Mouse (Mus musculus) midbrain, embryonic 14.5 days (tissue): Measurements from ENCODE around the gene Sec31a. TPM values are rescaled to one million over a fixed set of nuclear protein-coding genes. Genes with fewer than 3 reads are reported as not detected.
A peak's percentile ranks its signal among the peaks of the same experiment; 100 is the strongest.

Source experiments
- ATAC-seq: fragments of 200-750 bp; cut with Nextera tagmentation; 2 replicates; pipeline ENCODE4 v1.8.0; 2017; ENCODE audit warnings: moderate number of reproducible peaks, moderate library complexity; ENCODE audit not compliant: low FRiP score, low TSS enrichment
- DNase-seq: peaks from one replicate; pipeline ENCODE4 v3.0.0-alpha.2; 2015
- H3K27ac ChIP-seq: fragments of 300-500 bp; sonication (generic); replicated peaks from 2 replicates; pipeline ENCODE4 v1.5.1; 2014; ENCODE audit warnings: mild to moderate bottlenecking, low read depth, low read length, moderate library complexity
- H3K27me3 ChIP-seq: fragments of 300-500 bp; sonication (generic); 2 replicates; pipeline ENCODE4 v1.6.1; 2014; ENCODE audit warnings: low read length, control low read depth, mixed read lengths; ENCODE audit not compliant: control insufficient read depth, insufficient read depth
- H3K36me3 ChIP-seq: fragments of 300-500 bp; sonication (generic); 2 replicates; pipeline ENCODE4 v1.6.1; 2014; ENCODE audit warnings: low read length, control low read depth; ENCODE audit not compliant: control insufficient read depth, insufficient read depth
- H3K4me1 ChIP-seq: fragments of 300-500 bp; sonication (generic); 2 replicates; pipeline ENCODE4 v1.6.1; 2014; ENCODE audit warnings: mild to moderate bottlenecking, antibody characterized with exemption, low read length, control low read depth; ENCODE audit not compliant: control insufficient read depth, insufficient read depth
- H3K4me2 ChIP-seq: fragments of 300-500 bp; sonication (generic); 2 replicates; pipeline ENCODE4 v1.6.1; 2014; ENCODE audit warnings: mild to moderate bottlenecking, low read length, moderate library complexity
- H3K4me3 ChIP-seq: fragments of 300-500 bp; sonication (generic); replicated peaks from 2 replicates; pipeline ENCODE4 v1.5.1; 2014; ENCODE audit warnings: low read depth, low read length
- H3K9ac ChIP-seq: fragments of 300-500 bp; sonication (generic); replicated peaks from 2 replicates; pipeline ENCODE4 v1.6.1; 2014; ENCODE audit warnings: mild to moderate bottlenecking, low read length, moderate library complexity
- H3K9me3 ChIP-seq: fragments of 300-500 bp; sonication (generic); 2 replicates; pipeline ENCODE4 v1.6.1; 2016; ENCODE audit warnings: low read length, control low read depth, mixed read lengths; ENCODE audit not compliant: control insufficient read depth
- WGBS: fragments of 180-500 bp; shearing (Covaris S2); extraction: QIAGEN DNeasy Blood & Tissue Kit; methylation state at CpG from one replicate; pipeline ENCODE4 v1.1.7; 2014; 5-methylcytosine and 5-hydroxymethylcytosine counted together
- polyA plus RNA-seq: library from polyadenylated mRNA; unstranded; fragments of >200 nt; fragmentation: Nextera tagmentation; extraction: Ambion mirVana; gene quantifications from 2 replicates; pipeline ENCODE4 v1.2.1, GENCODE M21; 2014

Gene Sec31a
- polyA plus RNA-seq, 1 experiment from 2014 or later = 89.0 TPM

DNA sequence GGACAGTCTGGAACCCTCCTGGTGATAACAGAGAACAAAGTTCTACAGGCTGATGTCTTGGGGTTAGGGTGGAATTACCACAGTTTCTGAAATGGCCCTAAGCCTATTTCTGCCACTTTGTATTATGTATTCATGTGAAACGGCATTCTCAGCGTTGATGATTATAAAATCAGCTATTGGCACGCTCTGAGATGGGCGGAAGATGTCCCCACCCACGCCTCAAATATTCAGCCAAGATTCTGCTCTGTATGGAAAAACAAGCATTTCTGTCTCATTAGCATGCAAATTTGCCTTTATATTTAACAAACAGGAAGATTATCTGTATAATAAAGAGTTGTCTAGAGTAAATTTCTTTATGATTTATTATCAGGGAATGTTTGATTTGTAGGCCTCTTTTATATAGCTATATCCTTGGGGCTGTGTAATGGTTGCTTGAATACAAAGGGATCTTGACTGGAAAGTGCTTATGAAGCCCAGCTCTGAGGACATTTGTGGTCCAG lies 80.4 kb downstream of the Sec31a start:
- WGBS = 69% methylated on average over 5 of the region's 5 CpGs
- H3K27me3 ChIP-seq = no peaks in the 10 kb centered on the region

GRCm38 (mm10) chr5:100334686-100335085 lies 81.3 kb downstream of the Sec31a start:
- no peaks in the 10 kb centered on the region for H3K27me3 ChIP-seq
- DNase-seq (no peak), ATAC-seq (no peak)
- H3K36me3 ChIP-seq = no peaks in the 10 kb centered on the region
- 31% methylated on average over 6 of the region's 6 CpGs for WGBS
- no peaks in the 10 kb centered on the region for H3K9me3 ChIP-seq
- no peak overlapping the region for H3K9ac ChIP-seq
- H3K4me1 ChIP-seq = peaks cover 6% of the 10 kb centered on the region; the same call in 1 of the 2 replicates
- no peak overlapping the region for H3K4me2 ChIP-seq
- H3K4me3 ChIP-seq = no peak overlapping the region
- H3K27ac ChIP-seq = no peak overlapping the region

More for the DNA sequence above, 80.4 kb downstream of the Sec31a start:
- Histone ChIP-seq H3K9ac (no peak overlapping the region), H3K4me3 (no peak overlapping the region), H3K4me2 (no peak overlapping the region), H3K9me3 (no peaks in the 10 kb centered on the region), H3K4me1 (peaks cover 6% of the 10 kb centered on the region; the same call in 1 of the 2 replicates), H3K36me3 (no peaks in the 10 kb centered on the region), H3K27ac (no peak overlapping the region)
- ATAC-seq (no peak), DNase-seq (no peak)

DNA sequence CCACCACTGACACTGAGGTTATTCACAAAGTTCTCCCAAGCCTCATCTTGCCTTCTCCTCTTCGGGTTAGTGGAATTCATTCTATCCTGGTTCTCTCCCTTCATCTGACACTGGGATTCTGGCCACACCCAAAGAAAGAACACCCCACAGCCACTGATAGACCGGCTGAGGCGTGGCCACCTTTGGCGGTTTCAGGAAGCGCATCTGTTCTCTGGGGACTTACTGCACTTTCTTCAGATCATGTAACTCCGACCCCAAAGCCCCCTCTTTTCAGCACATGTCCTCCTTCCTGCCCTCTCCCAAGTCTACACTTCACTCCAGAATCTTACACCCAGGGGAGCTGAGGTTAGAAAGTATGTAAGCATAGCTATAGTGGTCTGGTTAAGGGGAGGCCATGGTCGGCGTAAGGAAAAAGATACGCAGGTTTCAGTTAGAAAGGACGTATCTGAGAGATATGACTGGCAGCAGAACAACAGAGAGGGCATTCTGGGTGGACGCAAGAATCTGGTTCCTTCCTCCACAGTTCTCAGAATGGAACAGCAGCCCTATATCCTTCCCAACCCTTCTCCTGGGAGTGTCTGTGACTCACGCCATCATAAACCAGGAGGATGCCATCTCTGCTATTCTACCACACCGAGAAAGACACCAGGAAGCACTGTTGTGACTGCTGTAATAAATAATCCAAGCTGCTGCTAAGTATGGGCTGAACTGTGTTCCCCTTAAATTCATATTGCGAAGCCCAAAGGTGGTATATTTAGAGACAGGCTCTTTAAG lies 82.2 kb downstream of the Sec31a start:
- Histone ChIP-seq H3K27me3 (no peaks in the 10 kb centered on the region), H3K9me3 (no peaks in the 10 kb centered on the region), H3K36me3 (no peaks in the 10 kb centered on the region), H3K4me3 (no peak overlapping the region), H3K9ac (no peak overlapping the region), H3K4me1 (peaks cover 6% of the 10 kb centered on the region; the same call in 1 of the 2 replicates), H3K4me2 (no peak overlapping the region), H3K27ac (no peak overlapping the region)
- DNase-seq (no peak), ATAC-seq (no peak)
- 76% methylated on average over 14 of the region's 14 CpGs for WGBS

DNA sequence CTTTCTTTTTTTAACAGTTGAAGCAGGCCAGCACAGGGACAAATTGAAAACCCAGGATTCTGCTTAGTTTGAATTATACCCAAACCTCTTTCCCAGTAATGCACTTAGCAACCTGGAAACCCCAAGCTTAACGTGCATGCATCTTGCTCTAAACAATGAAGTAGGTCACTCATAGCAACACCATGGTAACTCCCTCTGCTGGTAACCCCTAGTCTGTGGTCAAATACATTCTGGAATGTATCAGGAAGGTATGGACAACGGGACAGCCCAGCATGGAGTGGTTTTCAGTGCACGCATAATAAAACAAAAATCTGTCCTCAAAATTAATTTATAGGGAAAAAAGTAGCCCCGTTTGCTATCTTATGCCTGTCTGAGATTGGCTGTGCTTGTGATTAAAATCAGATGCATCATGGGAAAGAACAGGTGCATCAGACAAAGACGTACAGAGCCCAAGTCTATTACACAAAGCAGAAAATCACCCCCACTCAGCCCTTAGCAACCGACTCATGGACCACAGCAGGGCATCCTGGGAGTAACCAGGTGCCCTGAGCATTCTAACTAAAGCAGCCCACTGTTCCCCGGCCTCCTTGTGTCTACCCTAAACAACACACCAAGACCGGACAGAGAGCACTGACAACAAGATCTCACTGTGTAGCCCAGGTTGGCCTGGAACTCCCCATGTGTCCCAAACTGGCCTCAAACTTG lies 83.6 kb downstream of the Sec31a start:
- no peaks in the 10 kb centered on the region for H3K9me3 ChIP-seq
- no peak for ATAC-seq
- no peaks in the 10 kb centered on the region for H3K36me3 ChIP-seq
- H3K9ac ChIP-seq = no peak overlapping the region
- WGBS = 39% methylated on average over 8 of the region's 8 CpGs
- H3K27me3 ChIP-seq = no peaks in the 10 kb centered on the region
- H3K4me1 ChIP-seq = peaks cover 6% of the 10 kb centered on the region; the same call in 1 of the 2 replicates
- no peak overlapping the region for H3K4me3 ChIP-seq
- no peak overlapping the region for H3K4me2 ChIP-seq
- no peak for DNase-seq
- no peak overlapping the region for H3K27ac ChIP-seq

DNA sequence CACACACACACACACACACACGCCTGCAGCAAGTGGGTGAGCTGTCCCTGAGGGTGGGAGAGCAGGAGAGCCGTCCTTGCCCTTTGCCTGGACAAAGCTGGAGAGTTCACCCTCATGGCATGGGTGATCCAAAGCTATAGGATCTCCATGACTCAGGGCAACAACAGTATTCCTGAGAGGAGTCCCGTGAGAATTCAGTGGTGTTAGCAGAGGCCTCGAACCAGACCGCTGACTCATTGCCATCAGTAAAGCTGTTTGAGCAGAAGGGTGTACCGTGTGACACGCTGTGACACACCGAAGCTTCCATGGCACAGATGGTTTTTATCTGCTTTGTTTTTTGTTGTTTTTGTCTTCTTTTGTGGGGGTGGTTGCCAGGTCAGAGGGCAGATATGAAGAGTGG lies 84.4 kb downstream of the Sec31a start:
- no peak overlapping the region for H3K4me3 ChIP-seq
- H3K27me3 ChIP-seq = no peaks in the 10 kb centered on the region
- H3K4me2 ChIP-seq = no peak overlapping the region
- H3K27ac ChIP-seq = no peak overlapping the region
- DNase-seq (no peak), ATAC-seq (no peak)
- 80% methylated on average over 8 of the region's 8 CpGs for WGBS
- H3K9ac ChIP-seq = no peak overlapping the region
- H3K36me3 ChIP-seq = no peaks in the 10 kb centered on the region
- H3K9me3 ChIP-seq = no peaks in the 10 kb centered on the region
- peaks cover 6% of the 10 kb centered on the region; the same call in 1 of the 2 replicates for H3K4me1 ChIP-seq

GRCm38 (mm10) chr5:100322081-100322480 lies 94.0 kb downstream of the Sec31a start:
- ATAC-seq (no peak; the same call in 1 of the 2 replicates), DNase-seq (peak; percentile 93)
- Histone ChIP-seq H3K27me3 (no peaks in the 10 kb centered on the region), H3K4me2 (peak overlapping the region; percentile 33; the same call in 1 of the 2 replicates), H3K4me1 (no peaks in the 10 kb centered on the region), H3K9me3 (no peaks in the 10 kb centered on the region), H3K9ac (no peak overlapping the region), H3K27ac (no peak overlapping the region), H3K4me3 (no peak overlapping the region), H3K36me3 (no peaks in the 10 kb centered on the region)
- under 1% methylated on average over 11 of the region's 11 CpGs for WGBS

- DNase-seq (no peak), ATAC-seq (no peak)
- no peaks in the 10 kb centered on the region for H3K27me3 ChIP-seq
- H3K27ac ChIP-seq = no peak overlapping the region
- H3K4me3 ChIP-seq = no peak overlapping the region
- no peak overlapping the region for H3K4me2 ChIP-seq
- no peaks in the 10 kb centered on the region for H3K36me3 ChIP-seq
- no peaks in the 10 kb centered on the region for H3K9me3 ChIP-seq
- no peak overlapping the region for H3K9ac ChIP-seq
- WGBS = 79% methylated on average over 7 of the region's 7 CpGs
- H3K4me1 ChIP-seq = no peaks in the 10 kb centered on the region
Measured at GRCm38 (mm10) chr5:100317842-100318241, 98.2 kb downstream of the Sec31a start.

DNA sequence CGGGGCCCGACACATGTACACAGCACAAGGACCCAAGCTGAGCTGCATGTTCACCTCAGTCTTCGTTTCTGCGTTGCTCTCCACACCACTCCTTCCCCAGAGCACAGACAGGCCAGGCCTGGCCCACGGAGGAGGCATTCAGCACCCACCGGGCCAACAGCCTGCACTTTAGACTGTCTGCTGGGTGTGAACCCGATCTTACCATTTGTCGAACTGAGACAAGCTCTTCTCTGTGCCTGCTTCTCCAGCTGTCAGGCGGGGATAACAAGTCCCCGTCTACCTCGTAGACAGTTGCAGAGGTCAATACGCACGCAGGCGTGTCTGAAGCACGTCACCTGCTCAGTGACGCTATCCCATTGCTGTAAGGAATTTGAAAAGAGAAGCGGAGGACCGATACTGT lies 99.0 kb downstream of the Sec31a start:
- no peaks in the 10 kb centered on the region for H3K4me1 ChIP-seq
- no peaks in the 10 kb centered on the region for H3K9me3 ChIP-seq
- ATAC-seq = no peak
- H3K27ac ChIP-seq = no peak overlapping the region
- 89% methylated on average over 18 of the region's 18 CpGs for WGBS
- H3K4me3 ChIP-seq = no peak overlapping the region
- no peak for DNase-seq
- H3K27me3 ChIP-seq = no peaks in the 10 kb centered on the region
- no peak overlapping the region for H3K9ac ChIP-seq
- H3K4me2 ChIP-seq = no peak overlapping the region
- no peaks in the 10 kb centered on the region for H3K36me3 ChIP-seq
